25 mouse cellular contexts compared by ENCODE assay signal in the genomic region with DNA sequence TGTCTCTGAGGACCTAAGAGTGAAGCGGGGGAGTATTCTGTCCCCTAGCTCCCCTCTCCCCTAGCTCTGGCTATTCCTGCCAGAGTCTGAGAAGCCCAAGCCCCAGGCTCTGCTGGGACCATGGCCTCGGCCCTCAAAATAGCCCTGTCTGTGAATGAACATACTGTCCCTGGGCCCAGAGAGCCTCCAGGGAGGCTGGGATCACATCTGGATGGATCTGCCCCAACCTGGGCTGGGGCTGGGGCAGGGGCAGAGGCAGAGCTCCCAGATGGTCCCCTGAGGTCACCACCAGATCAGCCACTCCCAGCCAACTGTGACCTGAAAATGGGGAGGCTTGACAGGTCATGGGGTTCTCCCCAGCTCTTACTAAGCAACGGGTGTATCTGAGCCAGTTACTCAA. TPM values are rescaled to one million over a fixed set of nuclear protein-coding genes. Genes with fewer than 3 reads are reported as not detected.
A peak's percentile ranks its signal among the peaks of the same experiment; 100 is the strongest.
DNase-seq lines count a peak whose midpoint lies in the region; ATAC-seq and TF ChIP-seq lines count a peak whose summit lies in the region.
"Had no signal": no experiment of that assay in that cellular context is flagged by ENCODE, and none has a peak within 500 bp of the region (broad histone marks: within the 10 kb centered on the region; RNA-seq: fewer than 3 reads in every experiment).

No protein-coding gene starts in this region.

- no peak for TF ChIP-seq CTCF in heart, adult 2 months (IDR thresholded peaks at IDR 0.05)
- TF ChIP-seq CTCF in heart, postnatal 0 days (IDR thresholded peaks at IDR 0.05; ENCODE audit: low read depth), result no peak

- peaks cover 6% of the 10 kb centered on the region for H3K79me2 ChIP-seq in heart, adult 2 months (replicated peaks; ENCODE audit: control insufficient read depth, insufficient read depth, low read length)

- intact Hi-C loops in heart, adult 2 months (cut with DNase I), result no loop called here

- H3K9me3 ChIP-seq in heart, postnatal 0 days (replicated peaks; ENCODE audit: control insufficient read depth, low read length), result no peaks in the 10 kb centered on the region
- H3K9me3 ChIP-seq: embryonic facial prominence, embryonic 15.5 days; forebrain, embryonic 10.5 days; hindbrain, embryonic 10.5 days; intestine, embryonic 15.5 days had no signal

- no peak for TF ChIP-seq EP300 in heart, adult 2 months (IDR thresholded peaks at IDR 0.05; ENCODE audit: insufficient read depth, low read depth, low read length)
- TF ChIP-seq EP300 in heart, postnatal 0 days (IDR thresholded peaks at IDR 0.05; ENCODE audit: low read depth), result no peak

- H3K4me1 ChIP-seq in heart, adult 2 months (ENCODE audit: control insufficient read depth, insufficient read depth, low read length), result peaks cover 9% of the 10 kb centered on the region
- H3K4me1 ChIP-seq in heart, postnatal 0 days (ENCODE audit: control insufficient read depth, insufficient read depth), result peaks cover 7% of the 10 kb centered on the region
- peaks cover 9% of the 10 kb centered on the region for H3K4me1 ChIP-seq in brown adipose tissue, adult 24 weeks (ENCODE audit: control insufficient read depth, insufficient read depth, insufficient read length, low read length)

- H3K4me3 ChIP-seq in heart, adult 2 months, result peak overlapping the region; percentile 67
- peak overlapping the region; percentile 63; the same call in 1 of the 2 replicates for H3K4me3 ChIP-seq in heart, postnatal 0 days (ENCODE audit: low read depth, low read length)
- H3K4me3 ChIP-seq in brown adipose tissue, adult 24 weeks (ENCODE audit: insufficient read depth, low read depth, low read length), result peak overlapping the region; percentile 74
- H3K4me3 ChIP-seq: embryonic facial prominence, embryonic 15.5 days; erythroblast, embryonic 14.5 days; forebrain, embryonic 10.5 days; hindbrain, embryonic 10.5 days; intestine, embryonic 15.5 days had no signal

- H3K9ac ChIP-seq in heart, adult 2 months (ENCODE audit: low read depth, low read length), result peak overlapping the region; percentile 99
- H3K9ac ChIP-seq in heart, postnatal 0 days (replicated peaks; ENCODE audit: low read depth, low read length), result no peak overlapping the region
- H3K9ac ChIP-seq: embryonic facial prominence, embryonic 15.5 days; hindbrain, embryonic 14.5 days; intestine, embryonic 15.5 days had no signal

- peak overlapping the region; percentile 69 for H3K4me2 ChIP-seq in heart, postnatal 0 days (ENCODE audit: low read depth, low read length)
- H3K4me2 ChIP-seq: embryonic facial prominence, embryonic 15.5 days; hindbrain, embryonic 14.5 days; intestine, embryonic 15.5 days had no signal

- whole genome bisulfite sequencing in heart, adult 2 months, result 32% methylated on average over 3 of the region's 3 CpGs
- WGBS in heart, postnatal 0 days, result 46% methylated on average over 3 of the region's 3 CpGs

- H3K27ac ChIP-seq in heart, adult 2 months, result peak overlapping the region; percentile 88
- no peak overlapping the region for H3K27ac ChIP-seq in heart, postnatal 0 days (ENCODE audit: low read depth)
- peak overlapping the region; percentile 87 for H3K27ac ChIP-seq in brown adipose tissue, adult 24 weeks (replicated peaks; ENCODE audit: low read depth, low read length)
- H3K27ac ChIP-seq: embryonic facial prominence, embryonic 15.5 days; forebrain, embryonic 10.5 days; hindbrain, embryonic 10.5 days; hindbrain, embryonic 14.5 days; intestine, embryonic 15.5 days had no signal

- peak; percentile 61 for DNase-seq in gastrocnemius, adult 18-20 months (ENCODE audit: low spot score)
- DNase-seq in gastrocnemius, postnatal 4 days (ENCODE audit: low spot score in 2 of 2), result no peak
- peak in 1 of 2 experiments; percentile 40 for DNase-seq in heart, adult 2 months
- no peak for DNase-seq in heart, postnatal 4 days
- no peak for DNase-seq in heart, postnatal 0 days (ENCODE audit: low spot score)
- no peak for DNase-seq in heart, adult 9 months (ENCODE audit: low spot score in 2 of 2)
- no peak for DNase-seq in spleen, postnatal 4 days (ENCODE audit: low spot score in 2 of 2)
- DNase-seq: adrenal gland, adult 8-10 months; adrenal gland, postnatal 36 days; cerebellum, adult 11 months; cerebellum, adult 8-10 months; cerebellum, postnatal 14 days; embryo, embryonic 11 days; heart, postnatal 10 days; kidney, adult 18-20 months had no signal

- H3K36me3 ChIP-seq in heart, adult 2 months (ENCODE audit: control insufficient read depth, insufficient read depth, low read length), result peaks cover 12% of the 10 kb centered on the region
- no peaks in the 10 kb centered on the region for H3K36me3 ChIP-seq in heart, postnatal 0 days (replicated peaks; ENCODE audit: control insufficient read depth, insufficient read depth, low read length)
- H3K36me3 ChIP-seq: embryonic facial prominence, embryonic 15.5 days; forebrain, embryonic 10.5 days; hindbrain, embryonic 10.5 days; intestine, embryonic 15.5 days had no signal

- no peak for TF ChIP-seq POLR2A in heart, adult 2 months (IDR thresholded peaks at IDR 0.05; ENCODE audit: insufficient read depth, low read depth, low read length)

- H3K27me3 ChIP-seq in heart, adult 2 months (ENCODE audit: control insufficient read depth, insufficient read depth, low read length), result peaks cover 5% of the 10 kb centered on the region
- peaks cover 48% of the 10 kb centered on the region for H3K27me3 ChIP-seq in heart, postnatal 0 days (ENCODE audit: control insufficient read depth, insufficient read depth, low read length)

- ATAC-seq in heart, postnatal 0 days (ENCODE audit: insufficient read depth, low read depth), result no peak
- ATAC-seq: forebrain, embryonic 16.5 days; intestine, embryonic 15.5 days had no signal

RNA-seq across cellular contexts. Expression of gene Tcf15, which starts 3.7 kb away (rescaled TPM):
- 10 to 100 TPM in 1 of 2 experiments, 1 to 10 TPM in 1; 5.5 to 13.9 TPM for total RNA-seq in gastrocnemius, adult 18-20 months (2021)
- 10 to 100 TPM; 18.4 to 21.9 TPM for total RNA-seq in gastrocnemius, postnatal 4 days (2021)
- 10 to 100 TPM; 26.7 to 32.1 TPM for total RNA-seq in heart, adult 2 months (2021)
- 21.2 and 25.9 TPM in 2 replicates for polyA plus RNA-seq in heart, adult 2 months (2012; rRNA removed)
- total RNA-seq in heart, postnatal 4 days (2021), result 10 to 100 TPM; 29.6 to 38.0 TPM
- 32.5 and 36.8 TPM in 2 replicates for total RNA-seq in heart, postnatal 0 days (2014; rRNA removed; ENCODE audit: low replicate concordance)
- 23.0 and 23.2 TPM in 2 replicates for polyA plus RNA-seq in heart, postnatal 0 days (2015; fragmentation: Nextera tagmentation; extraction: Ambion mirVana)
- 12.1 and 20.7 TPM in 2 replicates for polyA plus RNA-seq in brown adipose tissue, adult 24 weeks (2012; ENCODE audit: insufficient read depth, insufficient read length, missing spikeins)
- total RNA-seq: CH12.LX; granulocyte monocyte progenitor cell, adult 5-6 weeks had no signal

RNA-seq across cellular contexts. Expression of gene Srxn1, which starts 41.8 kb away (rescaled TPM):
- total RNA-seq in gastrocnemius, adult 18-20 months (2021), result 10 to 100 TPM; 19.6 to 67.1 TPM
- total RNA-seq in gastrocnemius, postnatal 4 days (2021), result 10 to 100 TPM; 13.4 to 14.8 TPM
- 10 to 100 TPM; 19.2 to 23.9 TPM for total RNA-seq in heart, adult 2 months (2021)
- 35.9 and 40.0 TPM in 2 replicates for polyA plus RNA-seq in heart, adult 2 months (2012; rRNA removed)
- total RNA-seq in heart, postnatal 4 days (2021), result 1 to 10 TPM; 9.0 TPM
- 10.9 and 13.7 TPM in 2 replicates for total RNA-seq in heart, postnatal 0 days (2014; rRNA removed; ENCODE audit: low replicate concordance)
- polyA plus RNA-seq in heart, postnatal 0 days (2015; fragmentation: Nextera tagmentation; extraction: Ambion mirVana), result 9.5 and 10.2 TPM in 2 replicates
- 36.2 and 39.3 TPM in 2 replicates for polyA plus RNA-seq in brown adipose tissue, adult 24 weeks (2012; ENCODE audit: insufficient read depth, insufficient read length, missing spikeins)
- total RNA-seq: CH12.LX had no signal
